Mouse (Mus musculus) limb, embryonic 15.5 days (tissue): ENCODE measurements around the gene Naga. TPM values are rescaled to one million over a fixed set of nuclear protein-coding genes. Genes with fewer than 3 reads are reported as not detected.

Source experiments
- polyA plus RNA-seq: library from polyadenylated mRNA; unstranded; fragments of >200 nt; fragmentation: Nextera tagmentation; extraction: Ambion mirVana; gene quantifications from 2 replicates; pipeline ENCODE4 v1.2.1, GENCODE M21; 2015

Gene Naga
- polyA plus RNA-seq, 1 experiment from 2014 or later, result 56.6 TPM

Other genes starting within 250 kb of the Naga start
- gene Ccdc134, start 211.0 kb downstream of the Naga start, polyA plus RNA-seq, result 24.6 and 28.8 TPM in 2 replicates
- 155 and 165 TPM in 2 replicates for gene Srebf2, start 191.7 kb downstream of the Naga start, polyA plus RNA-seq
- 0.25 and 0.40 TPM in 2 replicates for gene Shisa8, start 126.1 kb downstream of the Naga start, polyA plus RNA-seq
- gene Tnfrsf13c, start 114.6 kb downstream of the Naga start, polyA plus RNA-seq, result 0.19 and 0.29 TPM in 2 replicates
- 48.5 and 49.5 TPM in 2 replicates for gene Cenpm, start 94.2 kb downstream of the Naga start, polyA plus RNA-seq
- gene 1500009C09Rik, start 86.5 kb downstream of the Naga start, polyA plus RNA-seq, result not detected in 2 replicates
- 5.5 and 8.4 TPM in 2 replicates for gene Sept3, start 64.0 kb downstream of the Naga start, polyA plus RNA-seq
- gene Wbp2nl, start 40.0 kb downstream of the Naga start, polyA plus RNA-seq, result 0.10 and 0.12 TPM in 2 replicates
- gene Pheta2, start within 50 bp of the Naga start, polyA plus RNA-seq, result 22.9 and 25.0 TPM in 2 replicates
- 262 and 273 TPM in 2 replicates for gene Smdt1, start within 50 bp of the Naga start, polyA plus RNA-seq
- 261 and 281 TPM in 2 replicates for gene Ndufa6, start 15.4 kb upstream of the Naga start, polyA plus RNA-seq
- 6.0 and 7.4 TPM in 2 replicates for gene Cyp2d22, start 41.3 kb upstream of the Naga start, polyA plus RNA-seq
- gene Cyp2d11, start 55.1 kb upstream of the Naga start, polyA plus RNA-seq, result not detected in 2 replicates
- not detected in 2 replicates for gene Cyp2d10, start 68.3 kb upstream of the Naga start, polyA plus RNA-seq
- gene Cyp2d9, start 94.5 kb upstream of the Naga start, polyA plus RNA-seq, result 0.23 TPM in 1 of 2 replicates, not detected in the other
- gene Cyp2d12, start 216.1 kb upstream of the Naga start, polyA plus RNA-seq, result not detected in 2 replicates